Mouse (Mus musculus): ENCODE data around the gene Rnaset2b.
"Not testable (repeated sequence)": the region's sequence is repeated elsewhere in the genome, so short reads cannot be mapped to it uniquely, and the experiment has no call there.

Rnaset2b gene

DNA sequence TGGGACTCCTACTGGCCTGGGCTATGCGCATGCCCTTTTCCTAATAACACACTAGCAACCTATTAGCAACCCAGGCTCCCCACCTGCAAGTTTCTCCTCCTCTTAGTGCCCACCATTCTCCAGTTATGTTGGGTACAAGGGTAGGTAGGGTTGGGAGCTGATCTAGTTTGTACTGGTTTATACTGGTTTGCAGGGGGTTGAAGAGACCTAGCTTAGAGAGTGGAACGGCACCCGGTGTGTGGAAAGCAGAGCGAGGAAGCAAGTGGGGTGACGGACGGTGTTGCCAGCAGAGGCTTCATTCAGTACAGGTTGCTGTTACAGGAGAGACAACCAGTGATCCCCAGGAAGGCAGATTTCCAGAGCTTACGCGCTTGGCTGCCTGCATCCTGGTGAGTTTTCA, at the start of gene Rnaset2b:
Gene Rnaset2b (plus strand): TSS at position 301 of the 400 bp plus-strand sequence.
- not testable (repeated sequence) for DNase-seq (ENCODE audit: low read depth, low spot score)

DNA sequence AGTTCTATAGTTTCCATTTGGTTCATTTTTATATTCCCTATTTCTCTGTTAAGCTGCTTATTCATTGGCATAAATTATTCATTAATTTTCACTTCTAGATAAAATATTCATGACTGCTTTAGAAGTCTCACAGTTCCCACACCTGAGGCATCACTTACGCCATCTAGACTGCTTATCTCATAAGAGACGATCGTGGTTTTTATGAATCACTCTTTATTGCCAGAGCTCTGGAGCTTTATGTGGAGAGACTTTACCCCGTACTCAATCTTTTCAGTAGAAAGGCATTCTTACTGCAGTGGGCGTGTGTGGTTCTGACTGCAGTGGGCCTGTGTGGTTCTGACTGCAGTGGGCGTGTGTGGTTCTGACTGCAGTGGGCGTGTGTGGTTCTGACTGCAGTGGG, 38.8 kb upstream of the Rnaset2b start:
- DNase-seq (ENCODE audit: low read depth, low spot score) = not testable (repeated sequence)

DNA sequence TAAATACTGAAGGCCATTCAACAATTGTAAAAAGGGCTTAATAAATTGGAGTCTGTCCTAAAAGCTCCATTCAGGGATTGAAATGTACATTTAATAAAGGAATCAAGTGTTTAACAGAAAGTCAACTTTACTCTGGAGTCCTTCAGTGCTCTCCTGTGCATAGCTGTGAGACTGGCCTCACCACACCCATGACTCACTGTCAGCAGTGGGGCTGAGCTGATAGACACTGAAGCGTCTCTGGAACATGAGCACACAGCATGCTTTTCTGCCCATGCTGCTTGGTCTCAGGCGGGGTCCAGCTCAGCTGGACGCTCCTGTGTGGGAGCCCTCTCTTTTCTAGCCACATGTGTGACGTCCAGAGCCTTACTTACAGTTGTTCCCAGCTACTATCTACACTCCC, 27.9 kb upstream of the Rnaset2b start:
- DNase-seq (ENCODE audit: low read depth, low spot score) = not testable (repeated sequence)

DNA sequence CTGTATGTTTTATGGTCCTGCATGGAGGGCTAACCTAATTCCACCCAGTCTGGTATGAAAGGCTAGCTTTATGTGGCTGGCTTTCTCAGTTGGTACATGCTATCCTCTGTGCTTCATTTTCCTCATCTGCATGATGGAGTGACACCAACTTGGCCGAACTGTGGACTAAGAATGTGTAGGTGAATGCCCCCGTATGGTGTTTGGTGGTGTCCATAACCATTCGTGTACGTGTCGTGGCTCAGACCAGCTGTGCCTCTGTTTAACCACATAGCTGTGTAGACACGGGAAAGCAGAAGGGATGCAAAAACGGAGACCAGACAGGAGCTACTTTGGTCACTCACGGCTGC, 22.8 kb upstream of the Rnaset2b start:
- not testable (repeated sequence) for DNase-seq (ENCODE audit: low read depth, low spot score)

DNA sequence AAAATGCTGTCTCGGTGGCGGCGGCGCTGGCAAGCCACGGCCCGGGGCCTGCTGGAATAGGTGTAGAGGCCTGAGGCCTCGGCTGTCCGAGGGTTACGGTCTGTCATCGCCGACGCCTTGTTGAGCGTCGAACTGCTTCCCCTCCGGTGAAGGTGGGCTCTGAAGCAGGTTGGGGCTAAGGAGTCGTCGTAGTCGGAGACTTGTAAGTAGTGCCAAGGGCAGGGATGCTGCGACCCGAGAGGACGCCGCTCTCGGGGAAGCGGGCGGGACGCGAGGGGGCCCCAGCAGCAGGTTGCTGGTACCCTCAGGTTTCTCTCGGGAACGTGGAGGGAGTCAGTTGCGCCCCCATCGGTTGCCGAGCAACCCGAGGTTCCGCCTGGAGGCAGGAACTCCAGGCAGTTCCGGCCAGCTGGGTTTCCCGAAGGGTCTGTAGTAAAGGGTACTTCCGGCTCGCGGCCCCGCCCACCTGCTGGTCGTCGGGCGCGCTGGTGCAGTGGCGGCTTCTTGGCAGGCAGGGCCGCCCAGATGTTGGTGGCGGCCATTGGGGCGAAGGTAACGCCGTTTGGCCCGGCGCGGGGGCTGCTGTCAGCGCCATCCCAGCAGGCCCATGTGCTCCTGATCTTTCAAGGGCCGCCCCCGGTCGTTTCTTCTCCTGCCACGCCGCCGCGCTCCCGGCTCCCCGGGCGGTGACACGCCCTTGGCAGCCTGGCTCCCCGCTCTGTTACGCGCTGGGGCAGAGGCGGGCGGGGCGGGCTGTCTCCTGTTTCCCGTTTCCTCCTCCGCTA, 22.3 kb upstream of the Rnaset2b start, which contains the start of gene Rsph3b:
Gene Rsph3b (minus strand): TSS at position 699 of the 785 bp plus-strand sequence.
- peak; percentile 79 for DNase-seq (ENCODE audit: low read depth, low spot score)

DNA sequence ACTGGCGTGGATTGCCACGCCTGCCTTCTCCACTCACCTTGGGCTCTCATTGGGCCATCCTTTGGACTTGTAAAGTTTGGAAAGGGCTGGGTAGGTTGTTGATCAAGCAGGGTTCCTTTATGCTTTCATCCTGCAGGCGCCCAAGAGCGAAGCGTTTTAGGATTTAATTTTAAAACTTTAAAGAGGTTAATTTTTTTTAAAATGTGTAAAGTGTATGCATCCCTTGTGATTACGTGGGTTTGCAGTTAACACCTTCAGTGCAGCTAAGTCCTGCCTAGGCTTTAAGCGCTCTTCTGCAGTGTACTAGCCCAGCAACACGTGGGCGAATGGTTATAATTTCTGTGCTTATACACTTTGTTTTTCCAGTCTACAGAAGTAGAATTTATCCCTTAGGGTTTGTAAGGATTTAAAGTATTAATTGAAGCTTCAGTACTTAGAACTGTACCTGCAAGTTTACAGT, 21.6 kb upstream of the Rnaset2b start:
- DNase-seq (ENCODE audit: low read depth, low spot score) = not testable (repeated sequence)

DNA sequence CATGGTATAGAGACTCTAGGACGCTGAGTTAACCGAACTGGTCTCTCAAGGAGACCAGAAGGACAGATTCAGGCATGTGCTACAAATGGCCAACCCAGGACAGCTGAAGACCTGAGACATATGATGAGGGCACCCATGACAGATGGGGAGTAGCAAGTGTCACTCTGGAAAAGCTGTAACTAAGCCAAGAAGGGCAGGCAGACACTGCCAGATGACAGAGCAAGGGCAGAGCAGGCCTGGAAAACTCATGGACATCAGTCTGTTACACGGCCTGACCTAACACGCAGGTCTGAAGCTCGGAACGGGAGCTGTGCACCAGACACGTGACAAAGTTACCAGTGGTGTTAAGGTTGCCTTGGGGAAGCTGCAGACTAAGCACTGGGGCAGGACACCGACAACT, 11.6 kb upstream of the Rnaset2b start:
- DNase-seq (ENCODE audit: low read depth, low spot score) = not testable (repeated sequence)

DNA sequence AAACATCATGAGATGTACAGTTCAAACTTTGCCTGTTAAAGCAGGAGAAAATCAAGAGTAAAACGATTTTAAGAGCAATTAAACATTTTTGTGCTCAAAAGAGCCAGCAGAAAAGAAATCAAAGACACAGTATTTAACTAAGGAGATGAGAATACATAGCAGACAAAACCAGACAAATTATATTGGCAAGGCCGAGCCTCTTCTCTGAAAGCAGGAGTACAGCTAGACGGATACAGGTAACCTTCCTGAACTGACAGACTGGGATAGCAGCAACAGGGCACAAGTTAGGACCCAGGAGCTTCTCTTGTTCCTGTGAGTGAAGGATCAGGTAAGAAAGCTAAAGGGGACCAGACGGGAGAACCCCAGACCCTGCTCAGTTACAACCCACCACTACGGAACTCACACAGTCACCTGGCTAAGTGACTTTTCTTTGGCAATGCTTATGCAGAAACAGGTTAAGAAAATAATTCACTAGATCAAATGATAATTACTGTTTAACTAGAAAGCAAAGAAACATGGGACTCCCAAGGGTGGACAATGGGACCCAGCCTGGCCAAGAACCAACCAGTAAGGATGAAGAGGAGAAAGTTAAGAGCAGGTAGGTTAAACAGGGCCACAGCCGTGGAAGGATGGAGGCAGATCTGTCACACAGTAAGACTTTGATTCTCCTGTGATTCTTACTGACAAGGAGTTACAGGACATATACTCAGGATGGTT, 10.7 kb upstream of the Rnaset2b start:
- not testable (repeated sequence) for DNase-seq (ENCODE audit: low read depth, low spot score)

DNA sequence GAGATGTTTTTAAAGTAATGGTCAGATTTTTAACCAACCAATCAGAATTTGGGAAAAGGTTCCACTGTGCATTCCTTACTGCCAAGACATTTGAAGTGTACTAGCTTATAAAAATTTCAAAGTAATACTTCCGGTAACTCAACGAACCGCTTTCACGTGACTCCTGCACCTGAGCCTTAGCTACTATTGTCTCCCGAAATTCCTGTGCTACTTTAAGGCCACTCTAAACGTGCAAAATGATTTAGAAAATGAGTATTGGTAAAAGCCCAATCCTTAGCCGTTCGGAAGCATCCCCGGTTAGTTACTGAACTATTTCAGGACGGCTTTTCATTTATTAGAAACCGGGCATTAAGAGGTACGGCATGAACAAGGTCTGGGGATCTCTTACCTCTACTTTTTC, 10.1 kb upstream of the Rnaset2b start:
- peak; percentile 15 for DNase-seq (ENCODE audit: low read depth, low spot score)

DNA sequence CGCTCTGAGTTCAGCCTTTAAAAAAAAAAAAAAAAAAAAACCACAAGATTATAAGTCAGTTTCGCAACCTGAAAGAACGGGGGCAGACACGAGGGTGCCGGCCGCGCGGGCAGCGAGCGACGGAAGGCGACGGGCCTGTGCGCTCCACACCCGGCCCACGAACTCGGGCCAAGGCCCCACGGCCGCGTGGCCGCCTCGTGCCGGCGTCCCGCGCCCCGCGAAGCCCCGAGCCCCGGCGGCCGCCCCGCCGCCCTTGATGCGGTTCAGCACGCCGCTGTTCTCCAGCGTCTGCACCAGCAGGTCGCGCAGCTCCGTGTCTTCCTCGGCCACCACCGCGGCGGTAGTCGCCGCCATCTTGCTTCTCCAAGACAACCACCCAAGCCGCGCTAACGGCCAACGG, 9.7 kb upstream of the Rnaset2b start, which contains the start of gene Tagap1:
Gene Tagap1 (minus strand): TSS at position 381 of the 400 bp plus-strand sequence.
- DNase-seq (ENCODE audit: low read depth, low spot score) = peak; percentile 65

DNA sequence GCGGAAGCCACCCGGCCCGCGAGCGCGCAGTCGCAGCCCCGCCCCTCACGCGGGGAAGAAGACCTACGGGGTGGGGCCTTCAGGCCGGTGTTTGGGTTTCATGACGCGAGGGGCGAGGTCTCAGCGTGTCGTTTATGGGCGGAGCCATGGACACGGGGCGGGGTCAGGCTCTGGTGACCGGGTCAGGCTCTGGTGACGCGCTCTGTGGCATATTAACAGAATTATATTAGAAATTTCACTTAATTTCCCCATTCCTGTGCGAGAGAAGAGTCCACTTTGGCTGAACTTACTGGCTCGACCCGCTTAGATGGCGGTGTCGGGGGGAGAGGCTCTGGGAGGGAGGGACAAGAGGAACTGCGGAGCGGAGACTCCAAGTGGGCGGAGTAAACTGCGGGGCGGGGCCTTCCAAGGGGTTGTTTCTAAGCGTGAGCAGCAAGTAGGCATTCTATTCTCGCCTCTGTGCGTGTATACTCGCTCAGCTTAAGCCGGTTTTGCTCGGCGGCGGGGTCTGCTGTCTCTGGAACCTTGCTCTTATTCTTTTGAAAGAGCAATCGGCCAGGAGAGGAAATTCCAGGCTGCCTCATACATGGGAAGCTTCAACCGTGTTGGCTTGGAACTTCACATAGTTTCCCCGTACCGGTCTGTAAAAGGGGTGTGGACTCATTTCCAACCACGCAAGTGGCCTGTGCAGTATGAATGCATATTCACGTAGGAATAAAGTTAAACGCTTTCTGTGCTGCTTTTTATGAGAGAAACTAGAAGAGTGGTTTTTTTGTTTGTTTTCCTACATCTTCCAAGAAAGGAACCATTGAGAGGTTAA, 9.0 kb upstream of the Rnaset2b start:
- DNase-seq (ENCODE audit: low read depth, low spot score) = peak; percentile 53

DNA sequence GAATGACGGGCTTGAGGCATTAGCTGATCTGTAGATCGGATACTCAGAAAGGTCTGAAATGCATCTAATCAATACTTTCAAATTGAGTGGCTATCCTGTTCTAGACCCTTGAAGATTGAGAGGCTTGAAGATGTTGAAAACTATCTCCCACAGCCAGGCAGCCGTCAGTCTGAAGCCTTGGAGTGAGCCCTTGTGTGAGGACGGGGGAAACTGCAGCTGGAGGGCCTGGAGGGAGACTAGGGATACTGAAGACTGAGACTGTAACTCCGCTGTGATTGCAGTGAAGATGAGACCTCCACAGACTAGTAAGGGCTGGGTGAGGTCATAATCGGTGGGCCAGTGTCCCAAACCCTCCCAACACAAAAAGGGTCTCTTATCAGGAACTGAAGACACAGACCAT, 8.1 kb upstream of the Rnaset2b start:
- DNase-seq (ENCODE audit: low read depth, low spot score) = not testable (repeated sequence)

DNA sequence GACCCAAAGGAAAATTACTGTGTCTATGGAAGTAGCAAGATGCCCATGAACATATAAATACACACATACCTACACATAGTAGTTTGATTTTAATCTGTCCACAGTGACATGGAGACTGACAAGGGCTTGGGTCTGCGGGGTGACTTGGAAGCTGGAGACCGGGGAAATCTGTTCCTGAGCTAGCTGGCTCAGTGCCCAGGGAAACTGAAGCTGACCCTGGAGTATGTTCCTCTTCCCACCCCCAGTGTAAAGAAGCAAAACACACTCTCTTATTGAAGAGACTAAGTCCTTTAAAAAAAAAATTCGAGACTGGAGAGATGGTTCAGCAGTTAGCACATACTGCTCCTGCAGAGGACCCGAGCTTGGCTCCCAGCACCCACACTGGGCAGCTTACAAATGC, 7.5 kb upstream of the Rnaset2b start:
- DNase-seq (ENCODE audit: low read depth, low spot score) = not testable (repeated sequence)

DNA sequence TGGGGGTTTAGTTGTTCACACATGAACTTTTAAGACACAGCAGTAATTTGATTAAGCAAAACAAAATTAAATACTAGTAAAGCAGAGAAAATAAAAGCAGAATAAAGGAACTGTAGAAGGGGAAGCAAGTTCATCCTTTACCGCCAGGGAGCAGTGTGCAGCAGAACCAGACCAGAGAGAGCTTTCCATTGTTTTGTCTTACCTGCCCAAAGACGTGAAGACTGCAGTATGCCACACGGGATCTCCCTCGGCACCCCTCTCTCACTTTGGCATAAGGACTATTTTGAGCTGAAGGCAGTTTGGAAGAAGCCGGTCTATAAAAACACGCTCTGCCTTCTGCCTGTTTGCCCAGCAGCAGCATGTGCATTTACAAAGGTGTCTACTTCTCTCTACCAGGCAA, 5.1 kb upstream of the Rnaset2b start:
- peak; percentile 46 for DNase-seq (ENCODE audit: low read depth, low spot score)

DNA sequence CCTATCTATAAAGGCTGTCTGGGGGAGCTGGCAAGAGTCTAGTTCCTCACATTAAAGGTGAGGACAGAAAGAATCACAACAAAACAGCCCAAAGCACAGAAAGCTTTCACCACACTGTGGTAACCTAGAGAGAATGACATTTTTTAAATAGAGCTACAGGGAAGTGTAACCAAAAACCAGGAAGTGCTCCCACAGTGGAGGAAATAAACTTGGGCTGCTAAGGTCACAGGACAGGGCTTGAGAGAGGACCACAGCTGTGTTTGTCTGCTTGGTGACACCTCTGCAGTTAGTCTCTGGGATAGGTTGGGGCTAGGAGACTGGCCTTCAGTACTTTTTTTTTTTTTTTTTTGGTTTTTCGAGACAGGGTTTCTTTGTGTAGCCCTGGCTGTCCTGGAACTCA, 2.8 kb upstream of the Rnaset2b start:
- not testable (repeated sequence) for DNase-seq (ENCODE audit: low read depth, low spot score)

DNA sequence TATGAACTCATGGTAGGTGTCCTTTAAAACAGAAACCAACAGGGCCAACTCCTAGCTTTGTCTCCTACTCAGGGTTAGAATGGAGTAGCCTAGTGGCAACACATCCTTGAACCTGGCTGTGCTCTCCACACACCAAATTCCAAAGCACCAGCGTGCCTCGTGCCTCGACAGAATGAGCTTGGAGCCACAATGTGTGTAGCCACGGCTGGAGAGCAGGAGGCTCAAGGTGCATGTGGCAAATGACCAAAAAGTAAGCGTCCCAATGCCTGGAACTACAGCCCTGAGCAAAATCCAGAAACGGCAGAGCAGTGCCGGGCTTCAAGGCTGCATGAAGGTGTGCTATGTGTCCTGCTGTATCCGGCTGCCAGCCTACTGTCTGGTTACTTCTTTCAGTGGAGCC, 804 bp downstream of the Rnaset2b start:
- not testable (repeated sequence) for DNase-seq (ENCODE audit: low read depth, low spot score)

DNA sequence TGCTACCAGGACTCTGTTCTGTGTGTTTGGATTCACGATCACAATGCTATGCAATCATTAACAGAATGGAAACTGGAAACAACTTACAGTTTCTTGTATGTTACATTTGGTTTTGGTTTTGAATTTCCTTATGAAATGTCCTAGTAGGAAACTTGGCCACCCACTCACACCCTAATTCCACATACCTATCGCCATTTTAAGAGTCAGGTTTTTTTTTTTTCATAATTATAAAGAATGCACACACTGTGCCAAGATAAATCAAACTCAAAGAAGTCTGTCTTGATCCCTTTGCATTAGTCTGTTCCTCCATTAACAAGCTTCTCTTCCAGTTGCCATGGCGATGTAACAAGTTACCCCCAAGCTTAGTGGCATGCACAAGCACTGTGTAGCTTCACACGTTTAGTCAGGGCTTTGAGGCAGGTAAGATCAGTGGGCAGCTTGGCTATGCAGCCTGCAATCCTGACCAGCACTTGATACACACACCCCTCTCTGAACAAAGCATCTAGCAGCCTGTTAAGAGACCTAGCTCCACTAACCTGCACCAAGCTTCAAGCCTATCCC, 2.5 kb downstream of the Rnaset2b start:
- not testable (repeated sequence) for DNase-seq (ENCODE audit: low read depth, low spot score)

DNA sequence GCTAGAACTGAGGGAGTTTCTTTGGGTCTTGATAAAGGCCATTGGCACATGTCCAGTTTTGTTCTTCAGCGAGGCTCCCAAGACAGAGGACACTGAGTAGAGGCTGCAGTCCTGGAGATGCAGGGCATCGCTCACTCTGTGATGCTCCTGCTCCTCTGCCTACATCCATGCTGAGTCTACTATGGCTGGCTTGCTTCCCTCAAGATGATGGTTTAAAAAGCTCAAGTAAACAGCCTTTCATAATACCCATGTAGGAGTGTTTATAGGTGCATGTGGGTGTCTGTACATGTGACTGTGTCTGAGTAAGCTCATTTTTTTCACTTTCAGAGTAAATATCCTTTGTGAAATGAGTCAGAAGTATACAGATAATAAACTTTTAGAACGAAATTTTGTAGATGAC, 4.6 kb downstream of the Rnaset2b start:
- DNase-seq (ENCODE audit: low read depth, low spot score) = not testable (repeated sequence)

DNA sequence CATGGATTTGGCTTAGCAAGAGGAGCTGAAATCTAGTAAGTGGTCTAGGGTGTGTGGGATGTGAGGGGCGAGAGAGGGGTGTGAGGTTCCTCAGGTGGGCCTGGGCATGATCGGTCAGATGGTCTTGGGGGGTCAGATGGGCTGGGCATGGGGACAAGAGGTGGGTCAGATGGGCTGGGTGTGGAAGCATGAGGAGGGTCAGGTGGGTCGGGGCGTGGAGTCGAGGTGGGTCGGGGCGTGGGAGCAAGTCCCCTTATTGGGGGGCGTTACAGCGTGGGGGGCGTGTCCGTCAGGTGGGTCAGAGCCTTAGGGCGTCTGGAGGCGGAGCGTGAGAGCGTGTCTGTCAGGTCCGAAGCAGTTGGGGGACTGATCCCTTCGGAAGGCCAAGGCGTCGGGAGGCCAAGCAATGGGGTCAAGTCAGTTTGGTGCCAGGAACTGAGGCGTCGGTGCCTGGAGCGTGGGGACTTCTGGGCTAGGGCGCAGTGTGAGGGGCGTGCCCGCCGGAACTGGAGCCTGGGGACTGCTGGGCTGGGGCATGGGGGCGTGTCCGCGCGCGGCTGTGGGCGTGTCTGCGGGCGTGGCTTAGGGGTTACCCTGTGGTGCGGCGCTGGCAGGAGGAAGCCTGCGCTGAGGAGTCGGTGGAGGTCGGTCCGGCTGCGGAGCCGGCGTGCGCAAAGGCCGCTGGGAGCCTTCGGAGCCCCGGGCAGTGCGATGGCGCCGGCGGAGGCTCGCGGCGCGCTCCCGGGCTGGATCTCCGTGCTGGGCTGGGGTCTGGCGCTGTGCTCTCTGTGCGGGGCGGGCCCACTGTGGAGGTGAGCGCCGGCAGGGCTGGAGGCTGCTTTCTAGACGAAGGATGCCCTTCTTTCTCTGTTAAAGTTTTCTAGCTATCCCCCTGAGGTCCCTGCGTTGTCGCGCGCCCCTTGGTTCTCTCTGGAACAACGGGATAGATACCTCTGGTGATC, 8.1 kb downstream of the Rnaset2b start, which contains the start of gene Gm49721:
Gene Gm49721 (plus strand): TSS at position 618 of the 962 bp plus-strand sequence.
- peak; percentile 51 for DNase-seq (ENCODE audit: low read depth, low spot score)

DNA sequence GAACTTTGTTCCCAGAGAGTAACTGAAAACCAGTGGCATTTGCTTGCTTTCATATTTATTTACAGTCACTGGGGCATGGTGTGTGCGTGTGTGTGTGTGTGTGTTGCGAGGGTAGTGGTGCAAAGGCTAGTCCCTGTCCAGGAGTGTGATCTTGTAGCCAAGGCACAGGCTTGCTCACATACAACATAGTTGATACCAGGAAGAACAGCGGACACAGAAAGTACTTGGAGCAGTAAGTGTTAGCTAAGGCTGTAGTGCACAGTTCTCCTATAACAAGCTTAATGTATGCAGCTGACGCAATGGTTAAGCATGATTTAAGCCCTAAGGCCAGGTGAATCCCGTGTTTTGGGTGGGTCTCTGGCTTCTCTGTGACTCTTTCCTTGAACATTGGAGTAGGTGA, 8.9 kb downstream of the Rnaset2b start:
- DNase-seq (ENCODE audit: low read depth, low spot score) = peak; percentile 11

Measured in CD4-positive helper T cell, adult 2 months (primary cell).